Mouse (Mus musculus) midbrain, embryonic 12.5 days (tissue): ENCODE results near the gene Pyroxd1. TPM values are rescaled to one million over a fixed set of nuclear protein-coding genes. Genes with fewer than 3 reads are reported as not detected.

Experiments
- polyA plus RNA-seq: library from polyadenylated mRNA; unstranded; fragments of >200 nt; fragmentation: Nextera tagmentation; extraction: Ambion mirVana; gene quantifications from 2 replicates; pipeline ENCODE4 v1.2.1, GENCODE M21; 2016

Gene Pyroxd1
- polyA plus RNA-seq, 1 experiment from 2014 or later: 25.9 TPM

Other genes with a start within 250 kb of the Pyroxd1 start
- not detected in 2 replicates for gene Slco1a6, start 137.1 kb upstream of the Pyroxd1 start, polyA plus RNA-seq
- gene Iapp, start 47.2 kb upstream of the Pyroxd1 start, polyA plus RNA-seq: 2.5 and 3.5 TPM in 2 replicates
- 0.25 and 0.63 TPM in 2 replicates for gene Slco1a5, start 22.7 kb upstream of the Pyroxd1 start, polyA plus RNA-seq
- gene Recql, start 41.4 kb downstream of the Pyroxd1 start, polyA plus RNA-seq: 40.5 and 43.2 TPM in 2 replicates
- gene Golt1b, start 41.6 kb downstream of the Pyroxd1 start, polyA plus RNA-seq: 95.9 and 97.5 TPM in 2 replicates
- 2.6 and 4.3 TPM in 2 replicates for gene Spx, start 67.8 kb downstream of the Pyroxd1 start, polyA plus RNA-seq
- gene Gys2, start 127.5 kb downstream of the Pyroxd1 start, polyA plus RNA-seq: 0.10 TPM in 1 of 2 replicates, not detected in the other
- gene Ldhb, start 162.3 kb downstream of the Pyroxd1 start, polyA plus RNA-seq: 388 and 389 TPM in 2 replicates
- gene Kcnj8, start 226.0 kb downstream of the Pyroxd1 start, polyA plus RNA-seq: 6.3 and 7.2 TPM in 2 replicates